Mouse (Mus musculus): ENCODE data around the gene Mgrn1. TPM values are rescaled to one million over a fixed set of nuclear protein-coding genes. Genes with fewer than 3 reads are reported as not detected.

The Mgrn1 gene
- polyA plus RNA-seq, 1 experiment, result 98.3 TPM

- no peaks in the 10 kb centered on the region for H3K36me3 ChIP-seq (ENCODE audit: control insufficient read depth, insufficient read depth, low read length)
- peaks cover 11% of the 10 kb centered on the region for H3K4me1 ChIP-seq (replicated peaks; ENCODE audit: control insufficient read depth, insufficient read depth, low read length)
- H3K4me3 ChIP-seq (ENCODE audit: control insufficient read depth, insufficient read depth, low read length), result no peak overlapping the region
Measured at GRCm38 (mm10) chr16:4909745-4910144, 23.7 kb downstream of the Mgrn1 start.

GRCm38 (mm10) chr16:4910758-4911157 lies 24.7 kb downstream of the Mgrn1 start:
- H3K36me3 ChIP-seq (ENCODE audit: control insufficient read depth, insufficient read depth, low read length), result no peaks in the 10 kb centered on the region
- H3K27me3 ChIP-seq (ENCODE audit: control insufficient read depth, insufficient read depth, low read length), result no peaks in the 10 kb centered on the region
- H3K27ac ChIP-seq (ENCODE audit: control insufficient read depth, insufficient read depth, low read length), result no peak overlapping the region
- no peak for DNase-seq
- no peak for TF ChIP-seq POLR2A (IDR thresholded peaks at IDR 0.05; ENCODE audit: control insufficient read depth, extremely low read depth, insufficient read depth, low read length, poor library complexity)
- no peak for TF ChIP-seq CTCF (IDR thresholded peaks at IDR 0.05; ENCODE audit: borderline replicate concordance, control insufficient read depth, extremely low read depth, insufficient read depth, low read length, poor library complexity)
- 97% methylated on average over 8 of the region's 8 CpGs for WGBS
- no peak overlapping the region for H3K4me3 ChIP-seq (ENCODE audit: control insufficient read depth, insufficient read depth, low read length)
- peaks cover 11% of the 10 kb centered on the region for H3K4me1 ChIP-seq (replicated peaks; ENCODE audit: control insufficient read depth, insufficient read depth, low read length)

More at GRCm38 (mm10) chr16:4909745-4910144, 23.7 kb downstream of the Mgrn1 start:
- DNase-seq, result peak; percentile 16
- Histone ChIP-seq H3K27ac (ENCODE audit: control insufficient read depth, insufficient read depth, low read length) (no peak overlapping the region), H3K27me3 (ENCODE audit: control insufficient read depth, insufficient read depth, low read length) (no peaks in the 10 kb centered on the region)
- WGBS, result 100% methylated on average over 2 of the region's 2 CpGs
- TF ChIP-seq POLR2A (IDR thresholded peaks at IDR 0.05; ENCODE audit: control insufficient read depth, extremely low read depth, insufficient read depth, low read length, poor library complexity) (no peak), CTCF (IDR thresholded peaks at IDR 0.05; ENCODE audit: borderline replicate concordance, control insufficient read depth, extremely low read depth, insufficient read depth, low read length, poor library complexity) (no peak)

- Histone ChIP-seq H3K27me3 (ENCODE audit: control insufficient read depth, insufficient read depth, low read length) (no peaks in the 10 kb centered on the region), H3K4me1 (replicated peaks; ENCODE audit: control insufficient read depth, insufficient read depth, low read length) (peaks cover 11% of the 10 kb centered on the region), H3K27ac (ENCODE audit: control insufficient read depth, insufficient read depth, low read length) (no peak overlapping the region), H3K4me3 (ENCODE audit: control insufficient read depth, insufficient read depth, low read length) (no peak overlapping the region), H3K36me3 (ENCODE audit: control insufficient read depth, insufficient read depth, low read length) (no peaks in the 10 kb centered on the region)
- no peak for TF ChIP-seq CTCF (IDR thresholded peaks at IDR 0.05; ENCODE audit: borderline replicate concordance, control insufficient read depth, extremely low read depth, insufficient read depth, low read length, poor library complexity)
- TF ChIP-seq POLR2A (IDR thresholded peaks at IDR 0.05; ENCODE audit: control insufficient read depth, extremely low read depth, insufficient read depth, low read length, poor library complexity), result no peak
- whole genome bisulfite sequencing, result 94% methylated on average over 10 of the region's 10 CpGs
- no peak for DNase-seq
Measured at GRCm38 (mm10) chr16:4912074-4912648, 26.1 kb downstream of the Mgrn1 start.

GRCm38 (mm10) chr16:4912907-4913782 lies 27.1 kb downstream of the Mgrn1 start:
- WGBS, result 52% methylated on average over 11 of the region's 11 CpGs

GRCm38 (mm10) chr16:4913783-4914735 lies 28.0 kb downstream of the Mgrn1 start:
- WGBS, result 48% methylated on average over 12 of the region's 12 CpGs
- TF ChIP-seq CTCF (IDR thresholded peaks at IDR 0.05; ENCODE audit: borderline replicate concordance, control insufficient read depth, extremely low read depth, insufficient read depth, low read length, poor library complexity), result peak; percentile 49; the same call in 1 of the 2 replicates
- TF ChIP-seq POLR2A (IDR thresholded peaks at IDR 0.05; ENCODE audit: control insufficient read depth, extremely low read depth, insufficient read depth, low read length, poor library complexity), result no peak
- DNase-seq, result peak; percentile 82
- Histone ChIP-seq H3K4me1 (replicated peaks; ENCODE audit: control insufficient read depth, insufficient read depth, low read length) (peaks cover 11% of the 10 kb centered on the region), H3K27me3 (ENCODE audit: control insufficient read depth, insufficient read depth, low read length) (no peaks in the 10 kb centered on the region), H3K27ac (ENCODE audit: control insufficient read depth, insufficient read depth, low read length) (peak overlapping the region; percentile 20; the same call in 1 of the 2 replicates), H3K36me3 (ENCODE audit: control insufficient read depth, insufficient read depth, low read length) (no peaks in the 10 kb centered on the region), H3K4me3 (ENCODE audit: control insufficient read depth, insufficient read depth, low read length) (no peak overlapping the region)

More at GRCm38 (mm10) chr16:4912907-4913782, 27.1 kb downstream of the Mgrn1 start:
- Histone ChIP-seq H3K36me3 (ENCODE audit: control insufficient read depth, insufficient read depth, low read length) (no peaks in the 10 kb centered on the region), H3K4me3 (ENCODE audit: control insufficient read depth, insufficient read depth, low read length) (no peak overlapping the region), H3K27ac (ENCODE audit: control insufficient read depth, insufficient read depth, low read length) (peak overlapping the region; percentile 20; the same call in 1 of the 2 replicates), H3K4me1 (replicated peaks; ENCODE audit: control insufficient read depth, insufficient read depth, low read length) (peaks cover 11% of the 10 kb centered on the region), H3K27me3 (ENCODE audit: control insufficient read depth, insufficient read depth, low read length) (no peaks in the 10 kb centered on the region)
- DNase-seq, result no peak
- TF ChIP-seq POLR2A (IDR thresholded peaks at IDR 0.05; ENCODE audit: control insufficient read depth, extremely low read depth, insufficient read depth, low read length, poor library complexity) (no peak), CTCF (IDR thresholded peaks at IDR 0.05; ENCODE audit: borderline replicate concordance, control insufficient read depth, extremely low read depth, insufficient read depth, low read length, poor library complexity) (no peak)

GRCm38 (mm10) chr16:4915931-4916330 lies 29.9 kb downstream of the Mgrn1 start:
- WGBS, result 88% methylated on average over 3 of the region's 3 CpGs

More at GRCm38 (mm10) chr16:4915931-4916330, 29.9 kb downstream of the Mgrn1 start:
- no peaks in the 10 kb centered on the region for H3K36me3 ChIP-seq (ENCODE audit: control insufficient read depth, insufficient read depth, low read length)
- H3K27ac ChIP-seq (ENCODE audit: control insufficient read depth, insufficient read depth, low read length), result no peak overlapping the region
- peaks cover 11% of the 10 kb centered on the region for H3K4me1 ChIP-seq (replicated peaks; ENCODE audit: control insufficient read depth, insufficient read depth, low read length)
- no peaks in the 10 kb centered on the region for H3K27me3 ChIP-seq (ENCODE audit: control insufficient read depth, insufficient read depth, low read length)
- no peak for DNase-seq
- no peak overlapping the region for H3K4me3 ChIP-seq (ENCODE audit: control insufficient read depth, insufficient read depth, low read length)
- TF ChIP-seq POLR2A (IDR thresholded peaks at IDR 0.05; ENCODE audit: control insufficient read depth, extremely low read depth, insufficient read depth, low read length, poor library complexity) (no peak), CTCF (IDR thresholded peaks at IDR 0.05; ENCODE audit: borderline replicate concordance, control insufficient read depth, extremely low read depth, insufficient read depth, low read length, poor library complexity) (no peak)
